Mouse (Mus musculus) lung, adult 2 months (tissue): Measurements from ENCODE around the gene Aktip.

Source experiments
- CTCF ChIP-seq: fragments of 200-500 bp; IDR thresholded peaks from 2 replicates; pipeline ENCODE4 v1.5.1; 2011; ENCODE audit warnings: mild to moderate bottlenecking, low read length, control low read depth; ENCODE audit not compliant: insufficient read depth
- POLR2A ChIP-seq: fragments of 200-500 bp; IDR thresholded peaks from 2 replicates; pipeline ENCODE4 v1.6.1; 2011; ENCODE audit warnings: low read depth, mild to moderate bottlenecking, control low read depth, low read length, borderline replicate concordance; ENCODE audit errors: extremely low read depth

GRCm38 (mm10) chr8:91197233-91197632, 2.5 kb downstream of the Aktip start:
- TF ChIP-seq CTCF (no peak), POLR2A (no peak)
